Mouse (Mus musculus): ENCODE measurements at regions not wholly inside any gene's neighbourhood (a gene's known extent, or its start where the extent isn't known, plus 50 kb on each side); places are given as distances from the start of the nearest gene placed in this dataset.
A peak's percentile ranks its signal among the peaks of the same experiment; 100 is the strongest.
"Not testable (repeated sequence)": the region's sequence is repeated elsewhere in the genome, so short reads cannot be mapped to it uniquely, and the experiment has no call there.

DNA sequence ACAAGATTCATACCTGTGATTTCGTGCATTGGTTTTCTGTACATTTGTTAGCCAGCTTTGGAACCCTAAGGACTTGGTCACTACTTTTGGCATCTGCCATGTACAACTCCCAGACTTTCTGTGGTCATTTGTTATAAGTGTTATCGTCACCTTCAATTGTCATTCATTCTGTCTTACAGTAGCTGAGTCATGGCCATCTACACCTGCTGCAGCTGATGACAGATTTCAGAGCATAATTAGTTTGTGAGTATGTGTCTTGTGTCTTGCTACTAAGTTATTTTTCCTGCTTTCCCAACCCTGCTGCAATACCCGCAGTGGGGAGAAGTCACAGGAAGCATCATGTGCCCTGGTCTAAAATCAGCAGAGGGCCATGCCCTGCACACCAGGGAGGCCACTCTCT lies 138.0 kb downstream of the Bcl2l11 start:
- no peak for ATAC-seq (replicated peaks; ENCODE audit: low read depth, poor library complexity, severe bottlenecking)

DNA sequence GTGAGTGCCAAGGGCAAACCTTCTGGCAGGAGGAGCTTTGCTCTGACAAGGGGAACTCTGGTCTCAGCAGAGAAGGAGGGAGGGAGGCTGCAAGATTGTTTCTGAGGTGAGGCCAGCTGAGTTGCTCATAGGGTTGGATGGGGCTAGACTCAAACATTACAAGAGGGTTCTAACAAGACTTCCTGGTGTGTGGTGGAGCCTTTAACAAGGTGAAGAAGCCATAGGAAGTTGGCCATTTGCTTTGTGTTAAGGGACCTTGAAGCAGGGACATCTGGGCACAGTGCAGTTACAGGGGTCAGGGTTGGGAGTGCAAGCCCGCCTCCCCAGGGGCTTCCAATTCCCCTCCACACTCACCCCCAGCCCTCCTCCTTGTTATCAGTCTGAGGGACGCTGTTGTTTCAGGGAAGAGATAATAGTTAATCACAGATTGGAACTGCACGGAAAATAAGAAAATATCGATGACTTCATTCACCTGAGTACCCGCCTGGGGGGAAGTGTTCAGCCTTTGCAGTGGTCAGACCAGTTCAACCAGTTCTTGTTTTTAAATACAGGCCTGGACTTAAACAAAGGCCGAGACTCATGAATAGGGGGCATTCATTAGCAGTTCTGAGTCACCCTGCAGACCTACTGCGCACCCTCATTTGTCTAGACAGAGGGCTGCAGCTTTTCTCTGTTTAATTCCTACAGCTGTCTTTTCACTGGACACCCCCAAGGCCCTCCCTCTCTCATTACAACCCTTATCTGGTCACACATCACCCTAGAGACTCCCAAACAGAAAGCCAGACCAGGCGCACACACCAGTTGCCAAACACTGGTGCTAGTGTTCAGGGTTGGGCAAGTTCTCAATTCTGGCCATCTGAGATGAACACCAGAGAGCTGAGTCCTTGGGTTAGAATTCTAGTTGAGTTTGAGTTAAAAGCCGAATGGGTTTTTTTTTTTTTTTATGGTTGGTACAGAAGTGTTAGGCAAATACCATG lies 139.5 kb downstream of the Bcl2l11 start:
- no peak for ATAC-seq (replicated peaks; ENCODE audit: low read depth, poor library complexity, severe bottlenecking)

DNA sequence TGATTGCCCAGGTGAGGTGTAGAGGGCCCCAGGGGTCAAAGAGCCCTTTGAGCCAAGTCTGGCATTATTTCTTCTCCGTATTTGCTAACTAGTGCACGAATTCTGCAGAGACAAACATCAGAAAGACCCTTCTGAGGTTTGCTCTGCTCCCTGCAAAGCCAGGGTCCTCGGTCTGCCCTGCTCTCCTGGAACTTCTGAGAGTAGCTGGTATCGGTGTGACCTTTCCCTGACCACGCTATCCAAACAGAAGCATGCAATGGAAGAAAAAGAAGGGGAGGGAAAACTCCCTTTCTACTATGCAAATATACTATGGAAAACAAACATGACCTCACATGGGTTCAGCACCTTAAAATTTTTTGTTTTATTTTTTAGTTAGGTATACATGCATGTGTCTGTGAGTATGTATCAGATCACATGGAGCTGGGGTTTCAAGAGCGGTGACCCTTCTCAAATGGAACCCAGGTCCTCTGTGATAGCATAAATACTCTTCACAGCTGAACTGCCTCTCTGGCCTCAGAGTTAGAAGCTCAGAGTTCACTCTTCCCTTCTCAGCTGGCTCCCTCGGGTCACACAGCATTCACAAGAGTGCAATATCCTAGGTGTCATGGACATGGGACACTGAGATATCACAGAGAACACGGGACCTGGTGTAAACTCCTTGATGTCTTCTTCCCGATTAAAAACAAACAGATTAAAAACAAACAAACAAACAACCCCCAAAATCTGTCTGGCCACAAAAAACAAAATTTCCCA lies 144.7 kb downstream of the Bcl2l11 start:
- no peak for ATAC-seq (replicated peaks; ENCODE audit: low read depth, poor library complexity, severe bottlenecking)

DNA sequence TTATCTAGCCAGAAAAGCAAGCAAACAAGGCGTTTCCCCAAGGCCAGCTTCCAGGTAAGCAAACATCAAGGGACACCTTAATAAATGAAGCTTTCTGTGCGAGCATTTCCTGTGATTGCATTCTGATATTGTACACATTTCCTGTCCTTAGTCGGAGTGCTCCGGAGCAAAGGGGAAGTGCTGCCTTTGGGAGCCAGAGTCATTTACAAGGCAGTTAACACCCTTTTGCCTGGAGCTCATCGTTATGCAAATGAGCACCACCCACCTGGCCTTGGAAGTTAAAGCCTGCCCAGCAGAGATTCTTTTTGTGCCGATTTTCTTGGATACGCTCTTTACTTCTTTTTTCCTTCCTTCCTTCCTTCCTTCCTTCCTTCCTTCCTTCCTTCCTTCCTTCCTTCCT lies 147.0 kb downstream of the Bcl2l11 start:
- peak; percentile 81 for ATAC-seq (replicated peaks; ENCODE audit: low read depth, poor library complexity, severe bottlenecking)

DNA sequence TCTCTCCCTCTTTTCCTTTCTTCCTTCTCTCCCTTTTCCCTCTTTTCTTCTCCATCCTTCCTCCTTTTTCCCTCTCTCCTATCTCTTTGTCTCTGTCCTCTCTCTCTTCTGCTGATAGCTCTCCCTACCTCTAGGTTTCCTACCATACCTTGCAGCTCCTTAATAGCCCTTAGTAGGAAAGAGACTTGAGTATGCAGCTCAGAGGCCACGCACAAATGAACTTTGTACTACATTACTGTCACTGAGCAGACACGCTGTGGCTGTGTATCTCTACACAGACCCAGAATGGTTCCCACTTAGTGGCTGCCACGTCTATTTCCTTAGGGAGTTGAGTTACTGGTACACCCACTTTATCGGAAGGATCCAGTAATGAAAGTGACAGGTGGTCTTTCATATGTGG lies 147.5 kb downstream of the Bcl2l11 start:
- no peak for ATAC-seq (replicated peaks; ENCODE audit: low read depth, poor library complexity, severe bottlenecking)

DNA sequence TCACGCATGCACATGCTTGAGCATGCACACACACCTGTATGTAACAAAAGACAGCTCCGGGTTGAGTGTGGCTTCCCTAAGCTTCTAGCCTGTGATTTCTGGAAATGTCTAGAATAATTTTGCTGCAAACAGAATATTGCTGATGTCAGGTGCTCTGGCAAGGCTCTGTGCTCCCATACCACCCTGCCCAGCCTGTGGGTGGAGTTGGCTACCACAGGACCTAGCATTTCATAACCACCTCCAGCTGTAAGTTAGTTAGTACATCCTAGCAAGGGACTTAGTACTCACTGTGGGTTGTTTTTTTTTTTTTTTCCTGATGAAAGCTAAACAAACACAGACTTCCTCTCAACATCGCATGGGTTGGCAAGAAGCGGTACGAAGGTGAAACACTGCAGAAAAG lies 150.5 kb downstream of the Bcl2l11 start:
- no peak for ATAC-seq (replicated peaks; ENCODE audit: low read depth, poor library complexity, severe bottlenecking)

DNA sequence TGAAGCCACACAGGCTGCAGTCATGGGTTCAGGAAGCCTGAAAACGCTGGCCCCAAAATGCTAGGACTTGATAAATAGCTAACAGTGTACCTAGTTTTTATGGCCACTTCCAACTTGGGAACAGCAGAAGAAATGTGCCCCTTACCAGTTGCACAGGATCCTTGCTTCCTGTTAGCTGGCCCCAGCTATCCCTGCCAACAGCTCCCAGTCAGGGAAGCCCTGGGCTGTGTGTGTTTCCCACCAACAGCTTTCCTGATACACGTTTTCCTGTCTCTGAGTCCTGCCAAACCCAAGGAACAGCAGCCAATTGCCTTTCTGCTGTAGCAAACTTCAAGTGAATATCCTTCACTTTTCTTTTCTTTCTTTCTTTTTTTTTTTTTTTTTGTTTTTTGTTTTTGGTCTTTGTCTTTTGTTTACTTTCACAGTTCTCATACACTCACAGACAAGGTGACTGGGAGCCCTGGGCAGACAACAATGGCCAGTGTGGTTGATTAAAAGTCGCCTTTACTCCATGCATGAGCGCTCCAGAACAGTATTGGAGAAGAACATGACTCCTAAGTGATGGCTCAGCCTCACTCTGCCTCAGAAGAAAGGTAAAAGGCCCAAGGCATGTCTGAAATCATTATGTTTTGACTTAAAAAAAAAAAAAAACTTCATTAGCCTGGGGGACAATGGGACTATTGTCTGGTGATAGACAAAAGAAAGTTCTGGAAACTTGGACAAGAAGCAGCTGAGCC lies 151.7 kb downstream of the Bcl2l11 start:
- ATAC-seq (replicated peaks; ENCODE audit: low read depth, poor library complexity, severe bottlenecking) = no peak

DNA sequence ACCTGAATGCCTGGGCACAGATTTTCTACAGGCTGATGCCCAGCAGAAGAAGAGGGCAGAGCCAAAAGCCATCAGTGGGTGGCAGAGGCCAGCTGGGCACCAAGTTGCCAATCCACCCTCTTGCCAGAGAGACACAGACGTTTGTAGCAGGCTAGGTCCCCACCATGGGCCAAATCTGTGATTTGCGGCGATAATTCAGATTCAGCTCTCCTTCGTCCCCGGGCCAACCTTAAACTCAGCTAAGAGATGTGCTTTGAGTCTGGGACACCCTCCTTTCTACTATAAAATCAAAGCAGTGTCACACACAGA lies 152.2 kb downstream of the Bcl2l11 start:
- no peak for ATAC-seq (replicated peaks; ENCODE audit: low read depth, poor library complexity, severe bottlenecking)

DNA sequence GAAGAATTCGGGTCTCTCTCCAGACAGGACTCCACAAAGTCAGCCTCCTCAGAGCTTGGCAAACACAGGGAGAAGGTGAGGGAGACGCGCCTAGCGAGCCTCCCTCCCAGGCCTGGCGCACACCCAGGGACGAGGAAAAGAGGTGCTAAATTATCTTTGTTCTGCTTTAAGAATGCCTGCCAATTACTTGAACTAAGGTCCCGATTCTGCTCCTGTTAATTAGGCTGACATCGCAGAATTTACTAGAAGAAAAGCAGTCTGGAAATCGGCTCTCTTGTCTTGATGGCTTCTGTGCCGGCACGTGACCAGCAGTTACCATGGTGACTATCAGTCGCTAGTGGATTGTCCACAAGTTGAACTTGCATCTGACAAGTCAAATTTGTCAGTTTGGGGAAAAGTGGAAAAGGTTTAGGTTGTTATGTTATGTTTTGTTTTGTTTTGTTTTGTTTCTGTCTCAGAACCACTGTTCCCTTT lies 152.8 kb downstream of the Bcl2l11 start:
- no peak for ATAC-seq (replicated peaks; ENCODE audit: low read depth, poor library complexity, severe bottlenecking)

DNA sequence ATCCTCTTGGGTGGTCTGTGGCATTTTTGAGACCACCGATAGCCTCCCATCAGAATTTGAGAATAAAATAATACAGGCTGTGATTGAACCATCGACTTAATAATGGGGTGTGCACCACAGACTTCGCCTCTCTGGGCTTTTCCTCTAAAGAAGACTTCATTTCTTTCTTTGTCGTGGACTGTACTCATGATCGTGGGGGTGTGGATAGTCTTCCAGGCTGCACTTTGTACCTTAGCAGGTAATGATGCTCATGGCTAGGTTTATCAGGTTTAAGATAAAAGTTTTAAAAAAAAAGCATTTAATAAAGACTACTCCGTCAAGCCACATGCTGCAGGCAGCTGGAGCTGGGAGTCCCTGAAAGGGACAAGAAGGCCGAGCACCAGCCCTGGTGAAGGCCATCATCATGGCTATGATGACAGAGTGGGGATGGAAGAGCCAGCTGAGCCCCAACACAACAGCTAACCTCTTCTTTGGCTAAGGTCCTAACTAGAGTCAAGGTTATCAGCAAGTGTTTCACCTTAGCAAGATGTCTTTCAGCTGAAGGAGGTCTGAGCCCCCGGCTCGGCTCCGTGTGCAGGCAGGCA lies 153.4 kb downstream of the Bcl2l11 start:
- no peak for ATAC-seq (replicated peaks; ENCODE audit: low read depth, poor library complexity, severe bottlenecking)

DNA sequence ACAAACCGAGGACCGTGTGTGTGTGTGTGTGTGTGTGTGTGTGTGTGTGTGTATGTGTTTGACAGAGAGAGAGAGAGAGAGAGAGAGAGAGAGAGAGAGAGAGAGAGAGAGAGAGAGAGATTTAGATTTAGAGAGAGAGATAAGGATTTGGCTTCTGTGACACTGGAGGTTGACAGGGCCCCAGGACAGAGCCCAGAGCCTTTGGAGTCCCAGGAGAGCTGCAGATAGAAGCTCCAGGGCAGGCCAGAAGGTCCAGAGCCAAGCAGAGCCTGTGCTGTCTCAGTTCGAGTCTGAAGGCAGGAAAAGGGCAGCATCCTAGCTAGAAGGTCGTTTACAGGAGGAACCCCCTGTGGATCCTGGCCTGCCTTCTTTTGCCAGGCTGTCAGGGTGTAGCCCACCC lies 156.8 kb downstream of the Bcl2l11 start:
- no peak for ATAC-seq (replicated peaks; ENCODE audit: low read depth, poor library complexity, severe bottlenecking)

DNA sequence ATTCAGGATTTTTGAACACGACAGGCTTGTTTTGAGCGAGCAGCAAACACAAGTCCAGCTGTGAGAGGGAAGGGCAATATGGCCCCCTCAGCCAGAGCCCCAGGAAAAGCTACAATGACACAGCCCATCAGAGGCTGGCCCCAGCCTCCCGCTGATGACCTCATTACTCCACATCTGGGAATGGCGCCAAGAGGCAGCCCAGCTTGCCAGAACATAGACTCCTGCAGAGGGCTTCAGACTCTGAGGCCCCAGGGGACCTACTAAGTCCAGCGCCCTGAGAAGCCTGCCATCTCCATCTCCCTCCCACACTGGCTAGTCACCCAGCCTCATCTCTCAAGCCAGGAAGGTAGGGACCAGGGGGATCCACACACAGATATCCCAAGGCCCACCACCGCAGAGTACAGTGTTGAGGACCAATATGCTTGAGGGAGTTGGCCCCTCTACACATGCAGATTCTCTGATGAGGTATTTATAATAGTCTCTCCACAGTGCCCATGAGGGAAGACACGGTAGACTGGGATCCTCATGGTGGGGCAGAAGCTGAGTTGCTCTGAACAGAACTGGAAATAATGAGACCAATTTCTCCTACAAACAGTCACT lies 159.1 kb downstream of the Bcl2l11 start:
- ATAC-seq (replicated peaks; ENCODE audit: low read depth, poor library complexity, severe bottlenecking) = peak; percentile 69

DNA sequence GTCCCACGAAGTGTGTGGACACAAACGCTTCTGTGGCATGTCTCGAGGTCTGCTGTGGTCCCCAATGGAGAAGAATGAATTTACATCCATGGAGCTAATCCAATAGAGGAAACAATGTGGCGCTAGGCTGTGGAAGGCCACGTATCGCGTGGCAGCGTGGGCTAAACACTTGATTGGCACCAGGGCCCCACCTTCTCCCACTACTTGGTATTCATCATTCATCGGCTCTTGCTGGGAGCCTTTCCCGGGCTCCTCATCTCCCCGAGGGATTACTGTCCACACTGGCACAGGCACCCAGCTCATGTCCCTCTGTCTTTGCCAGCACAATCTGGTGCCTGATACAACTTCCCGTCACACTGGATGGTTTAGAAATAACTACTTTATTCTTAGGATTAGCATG lies 159.6 kb downstream of the Bcl2l11 start:
- ATAC-seq (replicated peaks; ENCODE audit: low read depth, poor library complexity, severe bottlenecking) = no peak

DNA sequence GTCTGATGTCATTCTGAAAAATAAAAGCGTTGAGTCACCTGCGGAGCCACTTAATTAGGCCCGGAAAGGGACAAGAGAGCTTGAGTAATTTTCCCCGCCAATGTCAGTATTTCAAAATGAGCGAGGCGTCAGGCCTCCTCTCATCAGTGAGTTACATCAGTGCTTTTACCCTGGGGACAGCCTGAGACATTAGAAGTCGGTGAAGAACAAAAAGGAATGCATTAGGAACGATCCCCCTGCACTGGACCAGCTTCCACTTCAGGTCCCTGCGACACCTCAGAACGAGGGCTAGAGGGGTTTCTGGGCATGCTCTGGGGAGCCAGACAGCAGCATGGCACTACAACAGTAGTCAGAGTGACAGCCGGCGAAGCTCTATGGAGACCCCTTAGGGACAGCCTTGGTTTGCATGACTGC lies 162.3 kb downstream of the Bcl2l11 start:
- no peak for ATAC-seq (replicated peaks; ENCODE audit: low read depth, poor library complexity, severe bottlenecking)

DNA sequence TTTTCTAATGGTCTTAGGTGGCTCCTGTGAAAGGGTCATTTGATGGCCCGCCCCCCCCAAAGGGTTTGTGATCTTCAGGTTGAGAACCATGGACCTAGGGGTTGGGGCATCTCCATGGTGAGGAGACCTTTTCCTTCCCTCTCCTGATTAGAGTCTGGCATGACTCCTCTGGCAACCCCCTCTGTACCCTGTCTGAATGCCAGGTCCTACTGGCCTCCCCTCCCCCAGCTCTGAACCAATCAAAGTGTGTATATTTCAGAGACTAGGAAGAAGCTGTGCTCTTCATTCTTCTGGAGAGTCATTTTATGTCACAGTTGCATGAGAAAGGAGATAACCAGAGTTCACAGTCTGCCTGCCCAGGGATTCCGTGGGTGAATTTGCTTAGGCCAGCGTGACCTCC lies 164.8 kb downstream of the Bcl2l11 start:
- no peak for ATAC-seq (replicated peaks; ENCODE audit: low read depth, poor library complexity, severe bottlenecking)

DNA sequence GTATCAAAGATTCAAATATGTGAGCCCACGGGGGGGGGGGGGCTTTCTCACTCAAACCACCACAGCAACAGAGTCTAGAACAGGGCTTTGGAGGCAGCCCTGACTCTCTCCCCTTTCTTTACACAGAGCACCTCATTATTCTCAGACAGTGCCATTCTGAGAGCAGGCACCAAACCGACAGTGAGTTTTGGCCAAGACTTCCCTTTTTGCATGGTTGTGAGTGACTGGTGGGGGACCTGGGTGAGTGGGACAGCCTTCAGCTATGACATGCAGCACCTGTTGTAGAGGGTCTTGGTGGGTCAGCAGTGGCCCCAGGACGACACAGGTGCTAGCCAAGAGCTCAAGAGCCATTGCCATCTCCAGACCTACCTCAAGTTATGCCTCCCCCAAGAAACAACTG lies 168.8 kb downstream of the Bcl2l11 start:
- peak; percentile 52 for ATAC-seq (replicated peaks; ENCODE audit: low read depth, poor library complexity, severe bottlenecking)

DNA sequence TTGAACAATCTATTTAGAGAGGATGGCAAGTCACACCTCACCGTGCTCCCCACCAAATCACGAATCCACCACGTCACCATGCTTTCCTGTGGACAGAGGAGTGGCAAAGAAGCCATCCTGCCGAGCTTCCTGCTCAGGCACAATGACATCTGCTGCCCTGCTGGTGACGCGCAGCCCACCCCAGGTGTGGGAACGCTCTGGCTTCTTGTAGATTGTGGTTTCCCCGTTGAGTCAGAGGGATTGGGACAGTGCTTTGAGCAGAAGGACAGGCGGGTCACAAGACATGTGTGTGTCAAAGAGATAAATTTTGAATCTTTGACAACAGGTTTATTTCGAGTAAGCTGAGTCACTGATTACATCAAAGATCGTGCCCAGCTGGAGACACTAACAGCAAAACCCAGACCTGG lies 169.2 kb downstream of the Bcl2l11 start:
- peak; percentile 86 for ATAC-seq (replicated peaks; ENCODE audit: low read depth, poor library complexity, severe bottlenecking)

DNA sequence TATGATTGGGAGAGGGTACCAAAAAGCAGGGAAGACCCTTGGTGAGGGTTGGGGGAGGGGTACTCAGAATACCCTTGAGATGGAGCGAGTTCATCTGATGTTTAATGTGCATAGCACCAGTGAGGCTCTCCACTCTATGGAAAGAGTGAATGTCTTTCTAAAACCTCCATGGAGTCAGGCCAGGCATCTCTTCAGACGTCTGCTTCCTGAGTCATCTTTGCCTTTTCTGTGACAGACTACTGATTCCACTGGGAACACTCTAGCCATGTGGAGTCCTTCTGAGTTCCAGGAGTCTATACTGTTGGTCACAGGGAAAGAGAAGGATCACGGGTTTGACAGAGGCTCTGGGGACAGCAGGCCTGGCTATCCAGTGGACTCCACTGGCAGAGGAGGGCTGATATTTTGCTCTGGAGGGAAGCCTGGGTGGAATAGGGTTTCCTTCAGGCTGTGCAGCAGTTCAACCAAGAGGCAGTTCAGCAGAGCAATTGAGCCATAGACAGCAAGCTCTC lies 169.9 kb downstream of the Bcl2l11 start:
- no peak for ATAC-seq (replicated peaks; ENCODE audit: low read depth, poor library complexity, severe bottlenecking)

DNA sequence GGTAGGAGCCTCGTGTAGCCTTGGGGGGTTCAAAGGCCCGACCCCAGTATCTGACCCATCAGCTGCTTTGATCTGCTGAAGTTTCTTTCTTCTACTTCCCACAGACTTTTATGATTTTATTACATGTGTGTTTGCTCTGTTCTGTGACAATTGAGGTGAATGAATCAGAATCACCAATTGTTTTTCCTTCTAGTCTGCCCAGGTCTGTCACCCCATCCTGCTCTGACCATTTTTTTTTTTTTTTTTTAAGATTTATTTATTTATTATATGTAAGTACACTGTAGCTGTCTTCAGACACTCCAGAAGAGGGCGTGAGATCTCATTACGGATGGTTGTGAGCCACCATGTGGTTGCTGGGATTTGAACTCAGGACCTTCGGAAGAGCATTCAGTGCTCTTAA lies 170.6 kb downstream of the Bcl2l11 start:
- ATAC-seq (replicated peaks; ENCODE audit: low read depth, poor library complexity, severe bottlenecking) = not testable (repeated sequence)

DNA sequence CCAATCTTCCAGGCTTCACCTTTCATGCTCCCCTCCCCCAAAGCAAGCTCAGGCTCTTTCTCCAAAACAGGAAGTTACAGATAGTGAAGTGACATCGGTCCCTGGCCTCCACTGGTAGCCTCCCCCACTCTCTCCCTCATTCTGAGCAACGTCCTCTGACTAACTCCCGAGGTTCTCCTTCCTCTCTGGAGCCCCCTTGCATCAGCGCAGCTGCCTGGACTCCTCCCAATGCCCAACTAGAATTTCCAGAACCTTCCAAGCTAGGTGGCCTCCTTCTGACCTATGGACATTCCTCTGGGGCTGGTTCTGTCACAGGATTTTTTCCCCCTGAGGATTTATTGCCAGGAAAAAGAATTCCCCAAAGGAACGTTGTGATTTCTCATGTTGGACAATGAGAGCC lies 171.1 kb downstream of the Bcl2l11 start:
- ATAC-seq (replicated peaks; ENCODE audit: low read depth, poor library complexity, severe bottlenecking) = peak; percentile 57
